Mouse (Mus musculus): ENCODE results near the gene Mroh2a. TPM values are rescaled to one million over a fixed set of nuclear protein-coding genes. Genes with fewer than 3 reads are reported as not detected.

Mroh2a gene
- polyA plus RNA-seq, 1 experiment from 2014 or later: 0.88 TPM

- peaks cover 92% of the 10 kb centered on the region for H3K36me3 ChIP-seq
Observed at GRCm38 (mm10) chr1:88264237-88264868, 37.6 kb downstream of the Mroh2a start.

GRCm38 (mm10) chr1:88264869-88265240, 38.1 kb downstream of the Mroh2a start:
- no peak overlapping the region for H3K4me3 ChIP-seq
- ATAC-seq (replicated peaks): no peak
- no peak overlapping the region for H3K4me2 ChIP-seq (replicated peaks)
- H3K36me3 ChIP-seq: peaks cover 93% of the 10 kb centered on the region
- no peak overlapping the region for H3K27ac ChIP-seq (replicated peaks)
- H3K9ac ChIP-seq (replicated peaks): no peak overlapping the region
- no peaks in the 10 kb centered on the region for H3K27me3 ChIP-seq
- no peaks in the 10 kb centered on the region for H3K4me1 ChIP-seq
- no peaks in the 10 kb centered on the region for H3K9me3 ChIP-seq
- 78% methylated on average over 4 of the region's 4 CpGs for WGBS

More at GRCm38 (mm10) chr1:88264237-88264868, 37.6 kb downstream of the Mroh2a start:
- Histone ChIP-seq H3K4me1 (no peaks in the 10 kb centered on the region), H3K27ac (replicated peaks) (no peak overlapping the region), H3K9ac (replicated peaks) (no peak overlapping the region), H3K9me3 (no peaks in the 10 kb centered on the region), H3K4me3 (no peak overlapping the region), H3K27me3 (no peaks in the 10 kb centered on the region), H3K4me2 (replicated peaks) (no peak overlapping the region)
- 92% methylated on average over 7 of the region's 7 CpGs for WGBS
- no peak for ATAC-seq (replicated peaks)

GRCm38 (mm10) chr1:88266123-88266522, 39.3 kb downstream of the Mroh2a start:
- Histone ChIP-seq H3K27me3 (no peaks in the 10 kb centered on the region), H3K9me3 (no peaks in the 10 kb centered on the region), H3K9ac (replicated peaks) (no peak overlapping the region), H3K4me2 (replicated peaks) (no peak overlapping the region), H3K4me1 (no peaks in the 10 kb centered on the region), H3K4me3 (no peak overlapping the region), H3K36me3 (peaks cover 88% of the 10 kb centered on the region), H3K27ac (replicated peaks) (no peak overlapping the region)
- no peak for ATAC-seq (replicated peaks)
- WGBS: 90% methylated on average over 13 of the region's 13 CpGs

GRCm38 (mm10) chr1:88267489-88267888, 40.7 kb downstream of the Mroh2a start:
- no peak for ATAC-seq (replicated peaks)
- Histone ChIP-seq H3K4me2 (replicated peaks) (no peak overlapping the region), H3K36me3 (peaks cover 81% of the 10 kb centered on the region), H3K9ac (replicated peaks) (no peak overlapping the region), H3K27ac (replicated peaks) (no peak overlapping the region), H3K4me1 (no peaks in the 10 kb centered on the region), H3K4me3 (no peak overlapping the region), H3K9me3 (no peaks in the 10 kb centered on the region), H3K27me3 (no peaks in the 10 kb centered on the region)
- WGBS: 94% methylated on average over 6 of the region's 6 CpGs

- no peak overlapping the region for H3K4me3 ChIP-seq
- no peak overlapping the region for H3K27ac ChIP-seq (replicated peaks)
- no peak overlapping the region for H3K4me2 ChIP-seq (replicated peaks)
- peaks cover 80% of the 10 kb centered on the region for H3K36me3 ChIP-seq
- H3K9me3 ChIP-seq: no peaks in the 10 kb centered on the region
- 89% methylated on average over 6 of the region's 6 CpGs for WGBS
- ATAC-seq (replicated peaks): no peak
- H3K27me3 ChIP-seq: no peaks in the 10 kb centered on the region
- no peak overlapping the region for H3K9ac ChIP-seq (replicated peaks)
- no peaks in the 10 kb centered on the region for H3K4me1 ChIP-seq
Observed at GRCm38 (mm10) chr1:88268070-88268469, 41.3 kb downstream of the Mroh2a start.

- no peak overlapping the region for H3K4me3 ChIP-seq
- H3K4me1 ChIP-seq: no peaks in the 10 kb centered on the region
- no peak for ATAC-seq (replicated peaks)
- peaks cover 78% of the 10 kb centered on the region for H3K36me3 ChIP-seq
- H3K9me3 ChIP-seq: no peaks in the 10 kb centered on the region
- no peak overlapping the region for H3K4me2 ChIP-seq (replicated peaks)
- WGBS: 89% methylated on average over 12 of the region's 12 CpGs
- H3K9ac ChIP-seq (replicated peaks): no peak overlapping the region
- no peak overlapping the region for H3K27ac ChIP-seq (replicated peaks)
- H3K27me3 ChIP-seq: no peaks in the 10 kb centered on the region
Observed at GRCm38 (mm10) chr1:88269539-88270309, 42.9 kb downstream of the Mroh2a start.

- H3K27me3 ChIP-seq: no peaks in the 10 kb centered on the region
- no peak for ATAC-seq (replicated peaks)
Observed at GRCm38 (mm10) chr1:88272851-88273250, 46.1 kb downstream of the Mroh2a start.

GRCm38 (mm10) chr1:88273326-88273725, 46.5 kb downstream of the Mroh2a start:
- no peak for ATAC-seq (replicated peaks)
- Histone ChIP-seq H3K4me2 (replicated peaks) (no peak overlapping the region), H3K9me3 (no peaks in the 10 kb centered on the region), H3K9ac (replicated peaks) (no peak overlapping the region), H3K27ac (replicated peaks) (no peak overlapping the region), H3K27me3 (no peaks in the 10 kb centered on the region), H3K4me1 (peaks cover 24% of the 10 kb centered on the region), H3K36me3 (peaks cover 45% of the 10 kb centered on the region), H3K4me3 (no peak overlapping the region)
- whole genome bisulfite sequencing: 97% methylated on average over 3 of the region's 3 CpGs

More at GRCm38 (mm10) chr1:88272851-88273250, 46.1 kb downstream of the Mroh2a start:
- no peak overlapping the region for H3K9ac ChIP-seq (replicated peaks)
- 64% methylated on average over 4 of the region's 4 CpGs for WGBS
- no peak overlapping the region for H3K27ac ChIP-seq (replicated peaks)
- no peaks in the 10 kb centered on the region for H3K9me3 ChIP-seq
- H3K36me3 ChIP-seq: peaks cover 50% of the 10 kb centered on the region
- H3K4me3 ChIP-seq: no peak overlapping the region
- peaks cover 21% of the 10 kb centered on the region for H3K4me1 ChIP-seq
- H3K4me2 ChIP-seq (replicated peaks): no peak overlapping the region

- H3K9ac ChIP-seq (replicated peaks): no peak overlapping the region
- ATAC-seq (replicated peaks): no peak
- WGBS: 81% methylated on average over 4 of the region's 4 CpGs
- no peaks in the 10 kb centered on the region for H3K9me3 ChIP-seq
- H3K27me3 ChIP-seq: no peaks in the 10 kb centered on the region
- H3K4me2 ChIP-seq (replicated peaks): no peak overlapping the region
- peaks cover 40% of the 10 kb centered on the region for H3K36me3 ChIP-seq
- H3K27ac ChIP-seq (replicated peaks): no peak overlapping the region
- H3K4me1 ChIP-seq: peaks cover 24% of the 10 kb centered on the region
- no peak overlapping the region for H3K4me3 ChIP-seq
Observed at GRCm38 (mm10) chr1:88273832-88274231, 47.0 kb downstream of the Mroh2a start.

- no peak overlapping the region for H3K4me2 ChIP-seq (replicated peaks)
- no peaks in the 10 kb centered on the region for H3K9me3 ChIP-seq
- no peak for ATAC-seq (replicated peaks)
- no peaks in the 10 kb centered on the region for H3K27me3 ChIP-seq
- no peak overlapping the region for H3K27ac ChIP-seq (replicated peaks)
- no peak overlapping the region for H3K4me3 ChIP-seq
- H3K4me1 ChIP-seq: peaks cover 24% of the 10 kb centered on the region
- WGBS: 72% methylated on average over 11 of the region's 11 CpGs
- H3K9ac ChIP-seq (replicated peaks): no peak overlapping the region
- peaks cover 33% of the 10 kb centered on the region for H3K36me3 ChIP-seq
Observed at GRCm38 (mm10) chr1:88274371-88275077, 47.7 kb downstream of the Mroh2a start.

- ATAC-seq (replicated peaks): no peak
- no peak overlapping the region for H3K4me3 ChIP-seq
- H3K36me3 ChIP-seq: peaks cover 28% of the 10 kb centered on the region
- WGBS: 71% methylated on average over 13 of the region's 13 CpGs
- no peaks in the 10 kb centered on the region for H3K9me3 ChIP-seq
- H3K9ac ChIP-seq (replicated peaks): no peak overlapping the region
- peaks cover 24% of the 10 kb centered on the region for H3K4me1 ChIP-seq
- no peak overlapping the region for H3K27ac ChIP-seq (replicated peaks)
- no peaks in the 10 kb centered on the region for H3K27me3 ChIP-seq
- H3K4me2 ChIP-seq (replicated peaks): no peak overlapping the region
Observed at GRCm38 (mm10) chr1:88275078-88275680, 48.4 kb downstream of the Mroh2a start.

Measured in forebrain, embryonic 15.5 days (tissue).